Mouse (Mus musculus) testis, adult 2 months (tissue): ENCODE measurements around the gene Oasl1.

Experiments used
- CTCF ChIP-seq: fragments of 200-500 bp; IDR thresholded peaks from 2 replicates; pipeline ENCODE4 v1.5.1; 2012; ENCODE audit warnings: low read depth, mild to moderate bottlenecking, inconsistent platforms, low read length, moderate library complexity; ENCODE audit not compliant: control insufficient read depth, insufficient read depth, insufficient replicate concordance
- POLR2A ChIP-seq: fragments of 200-500 bp; IDR thresholded peaks from 2 replicates; pipeline ENCODE4 v1.6.1; 2012; ENCODE audit warnings: low read depth, mild to moderate bottlenecking, inconsistent platforms, low read length, moderate library complexity; ENCODE audit not compliant: control insufficient read depth

DNA sequence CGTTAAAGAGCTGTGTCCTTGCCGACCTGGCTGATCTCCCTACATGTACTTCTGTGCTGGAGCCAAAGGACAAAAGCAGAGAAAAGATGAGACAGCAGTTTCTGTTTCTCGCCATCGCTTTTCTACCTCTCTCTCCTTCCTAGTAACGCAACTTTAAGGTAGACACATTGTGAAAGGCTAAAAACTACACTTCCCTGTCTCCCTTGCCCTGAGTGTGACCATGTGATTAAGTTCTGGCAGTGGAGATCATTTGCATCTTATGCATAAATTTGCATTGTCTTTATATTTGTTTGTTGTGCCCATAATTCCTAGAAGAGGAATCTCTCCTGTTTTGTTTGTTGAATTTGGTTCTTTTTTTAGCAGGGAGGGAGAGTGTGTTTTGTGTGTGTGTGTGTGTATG lies 7.2 kb upstream of the Oasl1 start:
- TF ChIP-seq CTCF (no peak), POLR2A (no peak)
